Mouse (Mus musculus): ENCODE measurements around the gene Kif5a. TPM values are rescaled to one million over a fixed set of nuclear protein-coding genes. Genes with fewer than 3 reads are reported as not detected.

Kif5a gene
- total RNA-seq, 2 experiments from 2014 or later = 978 to 1,176 TPM

DNA sequence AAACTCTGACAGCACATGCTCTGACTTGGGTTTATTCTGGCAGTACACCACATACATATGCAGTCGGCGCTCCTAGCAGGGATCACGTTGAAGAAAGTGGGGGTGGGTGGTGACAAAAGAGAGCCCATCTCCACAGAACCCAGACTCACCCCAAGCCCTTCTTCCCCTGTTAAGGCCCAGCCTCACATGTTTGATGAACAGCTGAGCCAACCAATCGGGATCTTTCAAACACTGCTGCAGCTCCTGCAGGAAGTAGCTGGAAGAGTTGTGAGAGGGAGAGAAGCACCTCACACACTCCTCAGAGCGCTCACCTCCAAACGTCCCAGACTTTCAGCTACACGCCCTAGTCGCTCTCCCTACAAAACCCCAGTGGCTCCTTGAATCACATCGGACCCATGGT is 78.0 kb downstream of the Kif5a start:
- DNase-seq (ENCODE audit: low spot score in 2 of 2) = peak in 1 of 2 experiments; percentile 31
- intact Hi-C loops (cut with DNase I) = no loop called here

DNA sequence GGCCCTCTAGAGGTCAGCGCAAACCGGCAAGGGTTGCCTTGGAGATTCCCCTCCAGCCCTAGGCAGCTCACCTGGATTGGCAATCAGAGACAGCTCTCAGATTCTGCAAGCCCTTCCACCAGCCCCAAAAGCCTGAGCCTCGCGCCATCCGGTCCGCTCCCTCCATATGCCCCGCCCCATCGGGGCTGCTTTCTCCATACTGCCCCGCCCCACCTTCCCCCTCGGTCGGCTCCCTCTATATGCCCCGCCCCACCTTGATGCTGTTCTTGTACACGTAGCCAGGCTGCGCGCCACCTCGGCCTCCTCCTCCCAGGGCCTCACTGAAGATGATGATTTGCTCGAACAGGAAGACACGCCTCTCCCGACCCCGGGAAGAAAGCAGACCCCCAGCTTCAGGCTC is 79.4 kb downstream of the Kif5a start:
- DNase-seq (ENCODE audit: low spot score in 2 of 2) = no peak
- intact Hi-C loops (cut with DNase I) = no loop called here

DNA sequence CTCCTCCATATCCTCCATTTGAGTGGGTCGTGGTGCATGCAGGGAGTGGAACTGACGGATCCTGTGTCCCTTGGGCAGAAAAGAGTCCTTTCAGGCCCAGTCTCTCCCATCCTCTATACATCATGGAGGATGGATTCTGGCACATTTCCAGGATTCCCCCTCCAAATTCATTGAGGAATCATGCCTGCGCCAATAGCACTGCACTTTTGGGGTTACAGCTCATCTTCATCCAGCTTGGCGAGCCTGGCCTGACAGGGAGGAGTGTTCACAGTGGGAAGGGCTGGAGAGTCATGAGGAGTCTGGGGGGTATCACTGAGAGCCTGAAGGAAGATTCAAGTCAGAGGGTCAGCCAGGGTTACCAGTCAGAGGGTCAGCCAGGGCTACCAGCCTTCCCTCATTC is 80.5 kb downstream of the Kif5a start:
- intact Hi-C loops (cut with DNase I) = no loop called here
- DNase-seq (ENCODE audit: low spot score in 2 of 2) = no peak

DNA sequence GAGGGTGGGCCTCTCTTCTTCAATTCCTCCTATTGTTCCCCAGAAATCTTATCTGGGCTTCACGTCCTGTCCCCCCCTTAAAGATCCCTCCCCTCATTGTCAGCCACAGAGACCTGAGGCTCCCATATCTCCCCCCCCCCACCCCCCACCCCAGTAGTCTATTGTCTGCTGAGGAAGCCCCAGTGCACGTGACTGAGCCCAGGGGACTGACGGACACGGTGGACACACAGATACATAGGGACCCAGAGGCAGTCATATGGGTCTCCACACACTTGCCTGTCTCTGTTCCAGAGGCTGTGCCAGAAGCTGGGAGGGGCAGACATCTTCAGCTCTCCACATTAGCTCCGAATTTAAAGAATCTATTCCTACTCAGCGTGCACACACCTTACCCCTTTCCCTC is 81.6 kb downstream of the Kif5a start:
- no peak for DNase-seq (ENCODE audit: low spot score in 2 of 2)
- intact Hi-C loops (cut with DNase I) = no loop called here

DNA sequence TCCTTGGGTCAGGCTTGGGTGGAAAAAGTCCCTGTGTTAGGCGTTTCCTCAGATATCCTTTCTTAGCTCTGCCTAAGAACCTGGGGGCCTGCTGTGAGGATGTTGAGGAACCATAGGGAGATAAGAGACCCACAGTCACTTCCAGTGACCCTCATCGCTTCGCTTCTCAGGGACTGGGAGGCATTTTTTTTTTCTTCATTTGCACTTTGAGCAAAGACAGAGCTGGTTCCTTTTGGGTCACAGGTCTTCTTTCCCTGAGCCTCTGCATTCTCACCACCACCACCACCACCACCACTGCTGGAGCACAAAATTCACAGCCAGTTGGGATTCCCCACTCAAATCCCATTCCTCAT is 82.5 kb downstream of the Kif5a start:
- intact Hi-C loops (cut with DNase I) = no loop called here
- DNase-seq (ENCODE audit: low spot score in 2 of 2) = no peak

DNA sequence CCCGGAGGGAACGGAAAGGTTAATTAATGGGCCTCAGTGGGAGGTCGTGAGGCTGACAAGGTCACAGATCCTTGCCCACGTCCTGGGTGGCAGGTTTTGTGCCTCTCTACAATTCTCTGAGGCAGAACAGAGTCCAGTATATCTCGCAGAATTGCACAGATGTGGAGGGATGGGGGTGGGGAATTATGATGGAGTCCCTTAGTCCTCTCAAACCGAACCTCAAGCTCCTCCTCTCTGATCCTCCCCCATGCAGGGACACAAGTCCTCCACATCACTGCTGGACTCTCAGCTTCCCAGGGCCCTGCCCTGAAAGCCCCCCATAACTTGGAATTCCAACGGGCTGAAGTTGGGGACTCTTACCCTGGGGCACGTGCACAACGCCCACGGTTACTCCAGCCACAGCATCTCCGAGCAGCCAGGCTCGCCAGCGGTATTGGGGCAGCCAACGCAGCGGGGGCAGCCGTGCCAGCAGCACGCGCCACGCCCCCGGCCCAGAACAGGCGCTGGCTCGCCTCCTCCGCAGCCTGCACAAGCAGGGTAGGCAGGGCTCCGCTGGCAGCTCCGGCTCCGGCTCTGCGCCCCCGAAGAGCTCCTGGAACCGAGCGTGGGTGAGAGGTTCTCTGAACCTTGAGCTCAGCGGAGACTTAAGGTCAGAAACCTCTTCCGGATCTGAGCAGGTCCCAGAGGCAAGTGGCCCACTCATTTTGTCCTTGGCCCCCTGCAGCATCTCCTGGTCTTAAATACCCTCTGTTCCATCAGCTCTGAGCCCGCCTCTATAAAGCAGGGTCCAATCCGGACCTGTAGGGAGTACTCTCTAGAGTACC is 83.1 kb downstream of the Kif5a start, which contains the start of gene Slc26a10:
Slc26a10 (minus strand) TSS at position 775 of the 824 bp plus-strand sequence.
- DNase-seq (ENCODE audit: low spot score in 2 of 2) = peak; percentile 65 to 82
- intact Hi-C loops (cut with DNase I) = no loop called here

DNA sequence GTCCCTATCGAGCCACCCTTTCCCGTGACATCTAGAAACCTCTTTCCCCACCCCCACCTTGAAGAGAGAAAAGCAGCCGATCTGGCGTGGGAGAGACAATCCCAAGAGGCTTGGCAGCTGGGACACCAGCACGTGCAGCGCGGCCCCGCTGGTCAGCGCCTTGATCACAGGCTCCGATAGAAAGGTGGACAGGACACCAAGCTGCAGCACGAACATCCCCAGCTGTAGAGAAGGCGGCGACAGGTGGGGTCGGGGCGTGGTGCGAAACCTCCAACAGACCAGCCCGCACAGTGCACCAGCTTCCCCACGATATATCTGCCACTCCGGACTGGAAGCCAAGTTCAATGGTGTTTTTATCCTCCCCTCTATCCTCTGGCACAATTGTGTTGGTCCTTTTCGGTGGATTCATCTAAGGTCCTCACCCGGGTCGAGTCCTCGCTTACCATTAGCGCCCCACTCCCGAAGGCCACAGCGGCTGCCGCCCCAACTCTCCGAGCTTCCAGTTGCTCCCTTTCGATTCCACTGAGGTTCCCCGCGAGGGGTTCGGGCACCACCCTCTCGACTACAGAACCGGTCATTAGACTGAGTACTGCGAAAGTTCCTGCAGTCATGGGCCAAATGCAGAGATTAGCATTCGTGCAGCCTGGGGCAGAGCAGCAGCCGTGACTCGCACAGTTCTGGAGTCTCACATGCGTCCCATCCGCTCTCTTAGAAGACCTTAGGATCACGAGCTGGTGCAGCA is 84.7 kb downstream of the Kif5a start:
- intact Hi-C loops (cut with DNase I) = no loop called here
- DNase-seq (ENCODE audit: low spot score in 2 of 2) = peak in 1 of 2 experiments; percentile 11

DNA sequence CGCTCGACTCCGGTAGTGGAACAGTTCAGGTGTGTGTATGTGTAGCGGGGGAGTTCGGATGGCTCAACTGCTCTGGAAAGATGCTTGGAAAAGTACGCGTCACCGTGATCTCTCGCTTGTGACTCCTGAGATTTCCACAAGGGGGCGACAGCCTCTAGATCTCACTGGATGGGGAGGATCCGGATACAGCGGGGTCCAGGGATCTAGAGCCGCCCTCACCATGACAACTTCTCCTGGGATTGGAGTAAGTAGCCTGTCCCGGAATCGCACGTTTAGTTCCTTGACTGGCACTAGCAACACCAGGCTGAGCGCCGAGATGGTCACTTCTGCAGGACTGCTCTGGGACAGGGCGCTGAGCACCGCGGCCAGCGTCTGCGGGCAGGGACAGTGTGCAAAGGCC is 85.4 kb downstream of the Kif5a start:
- DNase-seq (ENCODE audit: low spot score in 2 of 2) = peak in 1 of 2 experiments; percentile 76
- intact Hi-C loops (cut with DNase I) = loop anchor here (2.0 kb wide), 1 partner anchor 53 kb away; no protein-coding TSS in a partner anchor

DNA sequence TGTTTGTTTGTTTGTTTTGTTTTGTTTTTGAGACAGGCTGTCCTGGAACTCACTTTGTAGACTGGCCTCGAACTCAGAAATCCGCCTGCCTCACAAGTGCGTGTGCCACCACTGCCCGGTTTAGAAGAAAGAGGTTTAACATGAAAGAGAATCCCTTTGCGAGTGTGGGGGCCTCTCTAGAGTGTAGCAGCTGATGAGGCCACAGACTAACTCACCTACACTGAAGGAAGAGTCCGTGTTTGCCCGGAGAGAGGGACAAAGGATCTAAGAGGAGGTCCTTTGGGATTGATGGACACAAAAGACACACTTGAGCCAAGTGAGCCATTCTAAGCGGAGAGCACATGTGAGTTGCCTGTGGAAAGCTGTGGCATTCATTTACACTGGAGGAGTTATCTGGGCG is 85.9 kb downstream of the Kif5a start:
- intact Hi-C loops (cut with DNase I) = loop anchor here (2.0 kb wide), 1 partner anchor 54 kb away; no protein-coding TSS in a partner anchor

DNA sequence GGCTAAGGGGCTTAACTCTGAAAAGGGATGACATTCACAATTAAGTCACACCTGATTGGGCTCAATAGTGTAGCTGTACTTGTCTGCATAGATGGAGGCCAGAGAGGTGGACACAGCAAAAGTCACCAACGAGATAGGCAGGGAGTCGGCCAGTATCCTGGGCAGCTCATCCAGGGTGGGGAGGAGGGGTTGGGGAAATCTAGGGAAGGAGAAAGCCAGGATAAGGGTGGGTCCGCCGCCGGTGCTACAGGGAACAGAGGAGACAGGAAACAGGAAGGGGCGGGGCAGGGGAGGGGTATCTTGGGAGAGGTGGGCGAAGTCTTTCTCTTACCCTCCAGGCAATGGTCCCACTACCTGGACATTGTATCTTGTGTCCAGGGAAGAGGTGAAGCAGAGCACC is 86.4 kb downstream of the Kif5a start:
- DNase-seq (ENCODE audit: low spot score in 2 of 2) = no peak
- intact Hi-C loops (cut with DNase I) = loop anchor here (2.0 kb wide), 1 partner anchor 54 kb away; no protein-coding TSS in a partner anchor

More for the DNA sequence above, 85.9 kb downstream of the Kif5a start:
- no peak for DNase-seq (ENCODE audit: low spot score in 2 of 2)

DNA sequence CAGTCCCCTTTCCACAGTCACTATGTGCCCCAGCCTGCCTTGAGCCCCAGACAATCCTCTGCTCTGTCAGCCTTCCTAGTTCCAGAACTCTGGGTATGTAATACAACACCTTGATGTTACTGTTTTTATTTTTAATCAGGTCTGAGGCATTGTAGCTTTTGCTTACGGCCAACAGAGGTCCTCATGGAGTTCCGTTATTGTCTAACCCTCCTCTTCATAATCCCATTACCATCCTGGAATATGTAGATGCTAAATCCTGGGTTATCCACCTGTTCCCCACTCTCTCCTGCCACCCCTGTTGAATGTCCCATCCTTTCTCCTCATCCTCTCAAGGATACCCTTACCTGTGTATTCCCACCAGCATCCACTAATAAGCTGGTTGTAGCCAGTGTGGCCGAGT is 86.9 kb downstream of the Kif5a start:
- DNase-seq (ENCODE audit: low spot score in 2 of 2) = no peak
- intact Hi-C loops (cut with DNase I) = loop anchor here (2.0 kb wide), 1 partner anchor 55 kb away; no protein-coding TSS in a partner anchor

Other genes starting within 250 kb of the Kif5a start
- 10 to 100 TPM; 21.7 to 28.8 TPM for gene Tsfm, start 232.5 kb downstream of the Kif5a start, total RNA-seq (2021)
- gene Mettl1, start 221.9 kb downstream of the Kif5a start, total RNA-seq (2021) = 10 to 100 TPM in 1 of 2 experiments, 1 to 10 TPM in 1; 9.2 to 10.6 TPM
- not detected for gene Eef1akmt3, start 221.8 kb downstream of the Kif5a start, total RNA-seq (2021)
- gene Cyp27b1, start 215.1 kb downstream of the Kif5a start, total RNA-seq (2021) = 1 to 10 TPM in 1 of 2 experiments, under 1 TPM in 1; 0.39 to 1.2 TPM
- gene March9, start 203.2 kb downstream of the Kif5a start, total RNA-seq (2021) = 10 to 100 TPM; 21.5 to 24.9 TPM
- gene Cdk4, start 199.8 kb downstream of the Kif5a start, total RNA-seq (2021) = 10 to 100 TPM; 76.9 to 88.1 TPM
- gene Tspan31, start 193.1 kb downstream of the Kif5a start, total RNA-seq (2021) = 10 to 100 TPM; 63.5 to 66.3 TPM
- gene Agap2, start 188.1 kb downstream of the Kif5a start, total RNA-seq (2021) = 100 to 1,000 TPM; 680 to 686 TPM
- 100 to 1,000 TPM; 118 to 119 TPM for gene Os9, start 142.2 kb downstream of the Kif5a start, total RNA-seq (2021)
- 100 to 1,000 TPM; 116 to 122 TPM for gene B4galnt1, start 98.1 kb downstream of the Kif5a start, total RNA-seq (2021)
- 1 to 10 TPM; 1.8 to 4.4 TPM for gene Slc26a10, start 82.7 kb downstream of the Kif5a start, total RNA-seq (2021)
- gene Arhgef25, start 73.3 kb downstream of the Kif5a start, total RNA-seq (2021) = 100 to 1,000 TPM; 173 to 176 TPM
- gene Dtx3, start 67.6 kb downstream of the Kif5a start, total RNA-seq (2021) = 100 to 1,000 TPM; 195 to 221 TPM
- gene Pip4k2c, start 51.8 kb downstream of the Kif5a start, total RNA-seq (2021) = 100 to 1,000 TPM in 1 of 2 experiments, 10 to 100 TPM in 1; 94.6 to 106 TPM
- gene Dctn2, start 3.0 kb upstream of the Kif5a start, total RNA-seq (2021) = 100 to 1,000 TPM; 267 to 287 TPM
- gene Mbd6, start 25.7 kb upstream of the Kif5a start, total RNA-seq (2021) = 10 to 100 TPM; 32.9 to 54.4 TPM
- gene Mars, start 48.4 kb upstream of the Kif5a start, total RNA-seq (2021) = 10 to 100 TPM; 54.9 to 60.1 TPM
- 1 to 10 TPM in 1 of 2 experiments, under 1 TPM in 1; 0.94 to 1.1 TPM for gene Arhgap9, start 58.6 kb upstream of the Kif5a start, total RNA-seq (2021)
- gene Gli1, start 78.6 kb upstream of the Kif5a start, total RNA-seq (2021) = 1 to 10 TPM; 1.9 to 2.9 TPM
- under 1 TPM; 0.15 to 0.20 TPM for gene Inhbe, start 91.1 kb upstream of the Kif5a start, total RNA-seq (2021)
- not detected for gene Inhbc, start 107.1 kb upstream of the Kif5a start, total RNA-seq (2021)
- gene R3hdm2, start 117.0 kb upstream of the Kif5a start, total RNA-seq (2021) = 100 to 1,000 TPM; 348 to 365 TPM
- 1 to 10 TPM; 1.7 to 2.9 TPM for gene Stac3, start 238.3 kb upstream of the Kif5a start, total RNA-seq (2021)